Mouse (Mus musculus): ENCODE results near the gene Slc44a5. TPM values are rescaled to one million over a fixed set of nuclear protein-coding genes. Genes with fewer than 3 reads are reported as not detected.
"Not testable (repeated sequence)": the region's sequence is repeated elsewhere in the genome, so short reads cannot be mapped to it uniquely, and the experiment has no call there.

The Slc44a5 gene
- total RNA-seq, 2 experiments from 2014 or later, result not detected

GRCm38 (mm10) chr3:154142618-154143017 lies 169.4 kb downstream of the Slc44a5 start:
- ATAC-seq (replicated peaks; ENCODE audit: low FRiP score, poor library complexity, severe bottlenecking), result no peak

GRCm38 (mm10) chr3:154145750-154146149 lies 172.5 kb downstream of the Slc44a5 start:
- no peak for ATAC-seq (replicated peaks; ENCODE audit: low FRiP score, poor library complexity, severe bottlenecking)

GRCm38 (mm10) chr3:154149778-154150177 lies 176.5 kb downstream of the Slc44a5 start:
- no peak for ATAC-seq (replicated peaks; ENCODE audit: low FRiP score, poor library complexity, severe bottlenecking)

GRCm38 (mm10) chr3:154153541-154153940 lies 180.3 kb downstream of the Slc44a5 start:
- not testable (repeated sequence) for ATAC-seq (replicated peaks; ENCODE audit: low FRiP score, poor library complexity, severe bottlenecking)

GRCm38 (mm10) chr3:154165882-154166281 lies 192.6 kb downstream of the Slc44a5 start:
- ATAC-seq (replicated peaks; ENCODE audit: low FRiP score, poor library complexity, severe bottlenecking), result no peak

- ATAC-seq (replicated peaks; ENCODE audit: low FRiP score, poor library complexity, severe bottlenecking), result no peak
Measured at GRCm38 (mm10) chr3:154171881-154172592, 198.8 kb downstream of the Slc44a5 start.

GRCm38 (mm10) chr3:154172593-154172965 lies 199.3 kb downstream of the Slc44a5 start:
- ATAC-seq (replicated peaks; ENCODE audit: low FRiP score, poor library complexity, severe bottlenecking), result no peak

GRCm38 (mm10) chr3:154173556-154173955 lies 200.3 kb downstream of the Slc44a5 start:
- no peak for ATAC-seq (replicated peaks; ENCODE audit: low FRiP score, poor library complexity, severe bottlenecking)

GRCm38 (mm10) chr3:154174031-154174430 lies 200.8 kb downstream of the Slc44a5 start:
- ATAC-seq (replicated peaks; ENCODE audit: low FRiP score, poor library complexity, severe bottlenecking), result no peak

- ATAC-seq (replicated peaks; ENCODE audit: low FRiP score, poor library complexity, severe bottlenecking), result no peak
Measured at GRCm38 (mm10) chr3:154174766-154175165, 201.5 kb downstream of the Slc44a5 start.

- no peak for ATAC-seq (replicated peaks; ENCODE audit: low FRiP score, poor library complexity, severe bottlenecking)
Measured at GRCm38 (mm10) chr3:154177665-154178305, 204.5 kb downstream of the Slc44a5 start.

- no peak for ATAC-seq (replicated peaks; ENCODE audit: low FRiP score, poor library complexity, severe bottlenecking)
Measured at GRCm38 (mm10) chr3:154179423-154179920, 206.2 kb downstream of the Slc44a5 start.

- ATAC-seq (replicated peaks; ENCODE audit: low FRiP score, poor library complexity, severe bottlenecking), result no peak
Measured at GRCm38 (mm10) chr3:154182987-154183386, 209.8 kb downstream of the Slc44a5 start.

- ATAC-seq (replicated peaks; ENCODE audit: low FRiP score, poor library complexity, severe bottlenecking), result no peak
Measured at GRCm38 (mm10) chr3:154183957-154184356, 210.7 kb downstream of the Slc44a5 start.

GRCm38 (mm10) chr3:154188668-154189067 lies 215.4 kb downstream of the Slc44a5 start:
- no peak for ATAC-seq (replicated peaks; ENCODE audit: low FRiP score, poor library complexity, severe bottlenecking)

- peak; percentile 50 for ATAC-seq (replicated peaks; ENCODE audit: low FRiP score, poor library complexity, severe bottlenecking)
Measured at GRCm38 (mm10) chr3:154192328-154193030, 219.2 kb downstream of the Slc44a5 start.

GRCm38 (mm10) chr3:154193189-154193840 lies 220.1 kb downstream of the Slc44a5 start:
- ATAC-seq (replicated peaks; ENCODE audit: low FRiP score, poor library complexity, severe bottlenecking), result peak; percentile 67

GRCm38 (mm10) chr3:154200422-154200828 lies 227.2 kb downstream of the Slc44a5 start:
- no peak for ATAC-seq (replicated peaks; ENCODE audit: low FRiP score, poor library complexity, severe bottlenecking)

- ATAC-seq (replicated peaks; ENCODE audit: low FRiP score, poor library complexity, severe bottlenecking), result no peak
Measured at GRCm38 (mm10) chr3:154201796-154202195, 228.6 kb downstream of the Slc44a5 start.

- ATAC-seq (replicated peaks; ENCODE audit: low FRiP score, poor library complexity, severe bottlenecking), result no peak
Measured at GRCm38 (mm10) chr3:154202383-154202782, 229.1 kb downstream of the Slc44a5 start.
